Mouse (Mus musculus) limb, embryonic 11.5 days (tissue): ENCODE data around the gene Srebf2. TPM values are rescaled to one million over a fixed set of nuclear protein-coding genes. Genes with fewer than 3 reads are reported as not detected.

Experiments used
- ATAC-seq: fragments of 200-750 bp; cut with Nextera tagmentation; 2 replicates; pipeline ENCODE4 v1.8.0; 2017; ENCODE audit warnings: low read depth; ENCODE audit not compliant: insufficient number of reproducible peaks, low FRiP score, low TSS enrichment
- DNase-seq: peaks from one replicate; pipeline ENCODE4 v3.0.0-alpha.2; 2015; ENCODE audit warnings: low spot score
- H3K27ac ChIP-seq: fragments of 300-500 bp; sonication (generic); replicated peaks from 2 replicates; pipeline ENCODE4 v1.5.1; 2014; ENCODE audit warnings: low read depth, mild to moderate bottlenecking, low read length
- H3K27me3 ChIP-seq: fragments of 300-500 bp; sonication (generic); 2 replicates; pipeline ENCODE4 v1.6.1; 2014; ENCODE audit warnings: mild to moderate bottlenecking, low read length, mixed read lengths; ENCODE audit not compliant: control insufficient read depth, insufficient read depth
- H3K36me3 ChIP-seq: fragments of 300-500 bp; sonication (generic); 2 replicates; pipeline ENCODE4 v1.6.1; 2014; ENCODE audit warnings: mild to moderate bottlenecking, low read length, moderate library complexity, mixed read lengths; ENCODE audit not compliant: control insufficient read depth, insufficient read depth
- H3K4me1 ChIP-seq: fragments of 300-500 bp; sonication (generic); 2 replicates; pipeline ENCODE4 v1.6.1; 2014; ENCODE audit warnings: low read length, mixed read lengths; ENCODE audit not compliant: control insufficient read depth, insufficient read depth
- H3K4me2 ChIP-seq: fragments of 300-500 bp; sonication (generic); 2 replicates; pipeline ENCODE4 v1.6.1; 2014; ENCODE audit warnings: low read depth, mild to moderate bottlenecking, moderate library complexity; ENCODE audit not compliant: severe bottlenecking
- H3K4me3 ChIP-seq: fragments of 300-500 bp; sonication (generic); 2 replicates; pipeline ENCODE4 v1.5.1; 2014; ENCODE audit warnings: low read depth, low read length
- H3K9ac ChIP-seq: fragments of 300-500 bp; sonication (generic); 2 replicates; pipeline ENCODE4 v1.6.1; 2014; ENCODE audit warnings: mild to moderate bottlenecking, low read length
- H3K9me3 ChIP-seq: fragments of 300-500 bp; sonication (generic); 2 replicates; pipeline ENCODE4 v1.6.1; 2016; ENCODE audit warnings: low read length; ENCODE audit not compliant: control insufficient read depth
- WGBS: fragments of 180-500 bp; shearing (Covaris S2); extraction: QIAGEN DNeasy Blood & Tissue Kit; methylation state at CpG from one replicate; pipeline ENCODE4 v1.1.7; 2014; 5-methylcytosine and 5-hydroxymethylcytosine counted together
- polyA plus RNA-seq: library from polyadenylated mRNA; unstranded; fragments of >200 nt; fragmentation: Nextera tagmentation; extraction: Ambion mirVana; gene quantifications from 2 replicates; pipeline ENCODE4 v1.2.1, GENCODE M21; 2014

Srebf2 gene
- polyA plus RNA-seq, 1 experiment from 2014 or later, result 129 TPM

DNA sequence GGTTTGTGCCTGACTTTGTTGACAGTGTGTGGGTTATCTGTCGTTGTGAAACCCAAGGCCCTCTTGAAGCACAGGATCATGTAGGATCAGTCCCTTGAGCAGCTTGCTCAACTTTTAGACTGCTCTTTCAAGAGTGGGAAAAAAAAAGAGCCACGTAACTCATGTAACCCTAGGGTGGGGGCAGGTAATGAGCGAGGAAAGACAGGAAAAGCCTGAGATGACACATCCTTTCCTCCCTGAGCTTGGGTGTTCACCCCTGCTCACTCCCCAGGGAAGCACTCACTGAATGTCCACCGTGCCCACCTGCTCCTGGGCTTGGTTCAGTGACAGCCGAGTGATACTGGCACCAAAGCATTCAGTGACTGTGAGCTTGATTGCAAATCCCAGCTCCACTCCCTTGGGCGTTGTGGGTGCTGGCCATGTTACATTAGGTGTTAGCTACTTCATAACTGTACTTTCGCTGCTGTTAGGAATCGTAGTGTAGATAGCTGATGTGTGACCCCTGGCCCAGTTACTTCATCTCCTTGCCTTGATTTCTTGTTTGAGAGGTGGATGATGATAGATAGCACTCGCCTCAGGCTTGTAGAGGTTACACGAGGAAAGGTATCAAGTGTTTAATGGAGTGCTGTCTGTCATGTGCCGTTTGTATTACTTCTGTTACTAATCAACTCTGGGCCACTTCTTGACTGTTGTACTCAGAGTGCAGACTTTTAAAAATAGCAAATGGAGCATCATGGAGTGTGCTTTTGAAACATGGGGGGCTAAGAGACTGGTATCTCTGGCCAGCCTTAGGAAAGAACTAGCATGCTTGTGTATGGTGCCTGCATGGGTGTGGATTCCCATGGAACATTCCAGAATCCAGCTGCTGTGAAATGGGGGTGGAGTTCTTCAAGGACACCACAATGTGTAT, 14.0 kb downstream of the Srebf2 start:
- no peak overlapping the region for H3K9ac ChIP-seq
- ATAC-seq, result no peak
- peaks cover 18% of the 10 kb centered on the region for H3K4me1 ChIP-seq
- H3K27ac ChIP-seq, result peak overlapping the region; percentile 2; the same call in 1 of the 2 replicates
- no peak overlapping the region for H3K4me3 ChIP-seq
- H3K36me3 ChIP-seq, result no peaks in the 10 kb centered on the region
- DNase-seq, result no peak
- H3K9me3 ChIP-seq, result no peaks in the 10 kb centered on the region
- no peaks in the 10 kb centered on the region for H3K27me3 ChIP-seq
- 79% methylated on average over 11 of the region's 11 CpGs for WGBS
- H3K4me2 ChIP-seq, result no peak overlapping the region

DNA sequence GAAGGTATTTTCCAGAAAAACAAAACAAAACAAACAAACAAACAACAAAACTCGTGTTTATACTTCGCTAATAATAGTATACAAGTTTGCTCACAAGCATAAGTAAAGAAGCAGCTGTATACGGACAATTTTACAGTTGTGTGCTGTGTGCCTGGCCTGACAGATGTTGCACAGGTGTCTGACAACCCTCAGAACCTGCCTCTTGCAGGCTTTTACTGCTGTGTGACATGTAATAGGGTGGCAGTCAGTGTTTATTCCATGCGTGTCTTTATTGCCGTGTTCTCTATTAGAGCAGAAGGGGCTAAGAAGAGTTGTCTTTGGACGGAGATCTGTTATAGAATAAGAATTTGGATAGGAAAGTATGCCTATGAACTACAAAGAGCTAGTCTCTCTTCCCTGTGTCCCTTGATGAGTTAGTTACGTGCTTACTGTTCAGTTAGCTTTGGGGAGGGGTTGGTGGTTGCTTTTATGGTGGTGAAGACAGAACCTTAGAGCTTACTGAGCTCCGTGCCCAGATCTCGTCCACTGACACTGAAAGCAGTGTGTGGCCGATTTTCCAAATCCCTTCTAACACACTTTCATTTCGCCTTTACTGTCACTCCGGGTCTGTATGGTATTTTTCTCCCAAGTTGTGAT, 15.1 kb downstream of the Srebf2 start:
- H3K4me1 ChIP-seq, result peaks cover 28% of the 10 kb centered on the region
- no peak overlapping the region for H3K27ac ChIP-seq
- H3K9ac ChIP-seq, result no peak overlapping the region
- ATAC-seq, result no peak
- WGBS, result 78% methylated on average over 12 of the region's 12 CpGs
- no peak overlapping the region for H3K4me3 ChIP-seq
- no peak for DNase-seq
- no peaks in the 10 kb centered on the region for H3K36me3 ChIP-seq
- H3K27me3 ChIP-seq, result no peaks in the 10 kb centered on the region
- no peak overlapping the region for H3K4me2 ChIP-seq
- no peaks in the 10 kb centered on the region for H3K9me3 ChIP-seq

DNA sequence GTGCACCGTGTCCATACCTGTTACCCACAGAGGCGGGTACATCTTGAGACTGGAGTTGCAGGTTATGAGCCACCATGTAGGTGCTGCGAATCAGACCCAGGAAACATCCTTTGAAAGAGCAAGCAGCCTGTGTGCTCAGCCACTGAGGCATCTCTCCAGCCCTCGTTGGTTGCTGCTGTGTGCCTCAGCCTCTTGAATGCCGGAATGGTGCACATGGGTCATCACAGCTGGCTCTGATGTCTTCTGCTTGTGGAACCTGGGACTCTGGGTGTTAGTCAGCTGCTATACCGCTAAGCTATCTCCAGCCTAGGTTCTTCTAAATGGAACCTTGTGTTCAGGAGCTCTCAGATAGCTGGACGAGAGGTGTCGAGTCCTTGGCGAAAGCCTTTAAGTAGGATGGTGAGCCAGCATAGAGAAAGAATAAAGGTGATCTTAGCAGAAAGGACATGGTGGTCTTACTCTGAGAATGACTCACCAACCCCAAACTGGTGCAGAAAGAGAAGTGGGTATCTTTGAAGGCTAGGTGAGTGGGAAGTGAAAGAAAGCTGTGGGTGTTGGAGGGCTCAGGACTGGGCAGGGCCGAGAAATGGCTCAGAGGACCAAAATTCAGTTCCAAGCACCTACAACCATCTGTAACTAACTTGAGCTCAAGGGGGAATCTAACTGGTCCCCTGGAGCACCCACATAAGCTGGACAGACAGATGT, 16.5 kb downstream of the Srebf2 start:
- no peak overlapping the region for H3K27ac ChIP-seq
- H3K4me3 ChIP-seq, result no peak overlapping the region
- WGBS, result 85% methylated on average over 10 of the region's 10 CpGs
- H3K4me2 ChIP-seq, result no peak overlapping the region
- no peaks in the 10 kb centered on the region for H3K9me3 ChIP-seq
- peaks cover 26% of the 10 kb centered on the region for H3K4me1 ChIP-seq
- H3K36me3 ChIP-seq, result no peaks in the 10 kb centered on the region
- no peak overlapping the region for H3K9ac ChIP-seq
- H3K27me3 ChIP-seq, result no peaks in the 10 kb centered on the region
- no peak for ATAC-seq
- no peak for DNase-seq

- no peak overlapping the region for H3K27ac ChIP-seq
- DNase-seq (no peak), ATAC-seq (no peak)
- H3K9ac ChIP-seq, result no peak overlapping the region
- no peaks in the 10 kb centered on the region for H3K36me3 ChIP-seq
- H3K27me3 ChIP-seq, result no peaks in the 10 kb centered on the region
- 61% methylated on average over 4 of the region's 4 CpGs for WGBS
- no peaks in the 10 kb centered on the region for H3K9me3 ChIP-seq
- no peak overlapping the region for H3K4me2 ChIP-seq
- no peak overlapping the region for H3K4me3 ChIP-seq
- peaks cover 25% of the 10 kb centered on the region for H3K4me1 ChIP-seq
Observed at GRCm38 (mm10) chr15:82164061-82164399, 17.0 kb downstream of the Srebf2 start.

GRCm38 (mm10) chr15:82164496-82164895, 17.5 kb downstream of the Srebf2 start:
- Histone ChIP-seq H3K36me3 (no peaks in the 10 kb centered on the region), H3K4me3 (no peak overlapping the region), H3K9me3 (no peaks in the 10 kb centered on the region), H3K27me3 (no peaks in the 10 kb centered on the region), H3K27ac (no peak overlapping the region), H3K4me2 (no peak overlapping the region), H3K9ac (no peak overlapping the region), H3K4me1 (peaks cover 25% of the 10 kb centered on the region)
- 84% methylated on average over 7 of the region's 7 CpGs for WGBS
- ATAC-seq (no peak), DNase-seq (no peak)

- ATAC-seq (no peak), DNase-seq (peak; percentile 89)
- Histone ChIP-seq H3K27ac (0 out of 2 replicates have a peak overlapping the region, but pooled peaks have one; percentile 12), H3K9me3 (no peaks in the 10 kb centered on the region), H3K4me1 (peaks cover 25% of the 10 kb centered on the region), H3K4me2 (no peak overlapping the region), H3K27me3 (no peaks in the 10 kb centered on the region), H3K36me3 (0 out of 2 replicates have a peak, but pooled peaks cover 6% of the 10 kb centered on the region), H3K4me3 (no peak overlapping the region), H3K9ac (no peak overlapping the region)
- 60% methylated on average over 8 of the region's 8 CpGs for WGBS
Observed at GRCm38 (mm10) chr15:82165332-82166239, 18.6 kb downstream of the Srebf2 start.

GRCm38 (mm10) chr15:82166240-82167100, 19.5 kb downstream of the Srebf2 start:
- Histone ChIP-seq H3K9ac (no peak overlapping the region), H3K4me1 (peaks cover 23% of the 10 kb centered on the region), H3K4me3 (no peak overlapping the region), H3K27ac (no peak overlapping the region), H3K27me3 (no peaks in the 10 kb centered on the region), H3K4me2 (no peak overlapping the region), H3K36me3 (peaks cover 13% of the 10 kb centered on the region), H3K9me3 (no peaks in the 10 kb centered on the region)
- ATAC-seq, result no peak
- no peak for DNase-seq
- WGBS, result 71% methylated on average over 22 of the region's 22 CpGs
